Mouse (Mus musculus): ENCODE measurements around the gene Dcaf4.

GRCm38 (mm10) chr12:83580283-83580682 lies 60.0 kb downstream of the Dcaf4 start:
- TF ChIP-seq HCFC1 (IDR thresholded peaks at IDR 0.05; ENCODE audit: borderline replicate concordance, insufficient read depth, low read length) (no peak), ZNF384 (IDR thresholded peaks at IDR 0.05; ENCODE audit: low read depth, low read length) (no peak), ZC3H11A (IDR thresholded peaks at IDR 0.05; ENCODE audit: borderline replicate concordance, low read depth, low read length) (no peak)
